Mouse (Mus musculus) lung, postnatal 4 days (tissue): ENCODE measurements around the gene Atmin.

ENCODE experiments used
- DNase-seq, 2 experiments: peaks; one replicate each; pipeline ENCODE4 v3.0.0; 2021

Gene Atmin

GRCm38 (mm10) chr8:116951778-116952177 is 8.6 kb downstream of the Atmin start:
- DNase-seq, result no peak

- DNase-seq, result no peak
Measured at GRCm38 (mm10) chr8:116952428-116952827, 9.2 kb downstream of the Atmin start.

- no peak for DNase-seq
Measured at GRCm38 (mm10) chr8:116954415-116954814, 11.2 kb downstream of the Atmin start.

GRCm38 (mm10) chr8:116969531-116969930 is 26.3 kb downstream of the Atmin start:
- DNase-seq, result no peak

- DNase-seq, result no peak
Measured at GRCm38 (mm10) chr8:116975066-116975465, 31.9 kb downstream of the Atmin start.

GRCm38 (mm10) chr8:116975606-116976005 is 32.4 kb downstream of the Atmin start:
- no peak for DNase-seq

GRCm38 (mm10) chr8:116978052-116978451 is 34.9 kb downstream of the Atmin start:
- no peak for DNase-seq

- peak; percentile 99 for DNase-seq
Measured at GRCm38 (mm10) chr8:116978631-116979256, 35.6 kb downstream of the Atmin start, which contains the start of gene 1700030J22Rik. 1700030J22Rik (minus strand) TSS chr8:116978959.

- DNase-seq, result peak; percentile 37 to 71
Measured at GRCm38 (mm10) chr8:116980117-116980516, 36.9 kb downstream of the Atmin start.

- no peak for DNase-seq
Measured at GRCm38 (mm10) chr8:116989842-116990241, 46.6 kb downstream of the Atmin start.

GRCm38 (mm10) chr8:116991241-116991640 is 48.0 kb downstream of the Atmin start:
- DNase-seq, result no peak

- DNase-seq, result peak in 1 of 2 experiments; percentile 8
Measured at GRCm38 (mm10) chr8:116992176-116992971, 49.2 kb downstream of the Atmin start.

- DNase-seq, result peak; percentile 99
Measured at GRCm38 (mm10) chr8:116993095-116993867, 50.1 kb downstream of the Atmin start, which contains the start of gene Gcsh. Gcsh (minus strand) TSS chr8:116993537.

- no peak for DNase-seq
Measured at GRCm38 (mm10) chr8:116994016-116994716, 51.0 kb downstream of the Atmin start.
